Mouse (Mus musculus): ENCODE results near the gene Vps35.

The Vps35 gene

GRCm38 (mm10) chr8:85299434-85300077 lies at the start of gene Vps35, which contains the start of gene Orc6:
Vps35 (minus strand) TSS chr8:85299802.
Orc6 (plus strand) TSS chr8:85299632.
- DNase-seq (ENCODE audit: low spot score in 2 of 2), result peak; percentile 94 to 95

- DNase-seq (ENCODE audit: low spot score in 2 of 2), result no peak
Measured at GRCm38 (mm10) chr8:85339871-85340573, 40.4 kb upstream of the Vps35 start.

GRCm38 (mm10) chr8:85337681-85338080 lies 38.1 kb upstream of the Vps35 start:
- DNase-seq (ENCODE audit: low spot score in 2 of 2), result no peak

- no peak for DNase-seq (ENCODE audit: low spot score in 2 of 2)
Measured at GRCm38 (mm10) chr8:85336211-85336933, 36.8 kb upstream of the Vps35 start.

- no peak for DNase-seq (ENCODE audit: low spot score in 2 of 2)
Measured at GRCm38 (mm10) chr8:85335105-85335504, 35.5 kb upstream of the Vps35 start.

- no peak for DNase-seq (ENCODE audit: low spot score in 2 of 2)
Measured at GRCm38 (mm10) chr8:85329506-85329905, 29.9 kb upstream of the Vps35 start.

- DNase-seq (ENCODE audit: low spot score in 2 of 2), result no peak
Measured at GRCm38 (mm10) chr8:85327036-85327435, 27.4 kb upstream of the Vps35 start.

GRCm38 (mm10) chr8:85323084-85323483 lies 23.5 kb upstream of the Vps35 start:
- no peak for DNase-seq (ENCODE audit: low spot score in 2 of 2)

GRCm38 (mm10) chr8:85321981-85322380 lies 22.4 kb upstream of the Vps35 start:
- DNase-seq (ENCODE audit: low spot score in 2 of 2), result no peak

GRCm38 (mm10) chr8:85318534-85318933 lies 18.9 kb upstream of the Vps35 start:
- DNase-seq (ENCODE audit: low spot score in 2 of 2), result no peak

- no peak for DNase-seq (ENCODE audit: low spot score in 2 of 2)
Measured at GRCm38 (mm10) chr8:85313036-85313435, 13.4 kb upstream of the Vps35 start.

GRCm38 (mm10) chr8:85311743-85312142 lies 12.1 kb upstream of the Vps35 start:
- no peak for DNase-seq (ENCODE audit: low spot score in 2 of 2)

GRCm38 (mm10) chr8:85308564-85308963 lies 9.0 kb upstream of the Vps35 start:
- no peak for DNase-seq (ENCODE audit: low spot score in 2 of 2)

- peak in 1 of 2 experiments; percentile 7 for DNase-seq (ENCODE audit: low spot score in 2 of 2)
Measured at GRCm38 (mm10) chr8:85303531-85303930, 3.9 kb upstream of the Vps35 start.

GRCm38 (mm10) chr8:85302931-85303330 lies 3.3 kb upstream of the Vps35 start:
- DNase-seq (ENCODE audit: low spot score in 2 of 2), result no peak

- DNase-seq (ENCODE audit: low spot score in 2 of 2), result no peak
Measured at GRCm38 (mm10) chr8:85301941-85302340, 2.3 kb upstream of the Vps35 start.

GRCm38 (mm10) chr8:85298600-85299433 lies 785 bp downstream of the Vps35 start:
- no peak for DNase-seq (ENCODE audit: low spot score in 2 of 2)

- DNase-seq (ENCODE audit: low spot score in 2 of 2), result no peak
Measured at GRCm38 (mm10) chr8:85286846-85287245, 12.8 kb downstream of the Vps35 start.

GRCm38 (mm10) chr8:85227297-85227696 lies 72.3 kb downstream of the Vps35 start:
- no peak for DNase-seq (ENCODE audit: low spot score in 2 of 2)

- DNase-seq (ENCODE audit: low spot score in 2 of 2), result no peak
Measured at GRCm38 (mm10) chr8:85225688-85226087, 73.9 kb downstream of the Vps35 start, which contains the start of gene Olfr371. Olfr371 (plus strand) TSS chr8:85225988.

- no peak for DNase-seq (ENCODE audit: low spot score in 2 of 2)
Measured at GRCm38 (mm10) chr8:85220992-85221391, 78.6 kb downstream of the Vps35 start.

- DNase-seq (ENCODE audit: low spot score in 2 of 2), result peak in 1 of 2 experiments; percentile 3
Measured at GRCm38 (mm10) chr8:85220220-85220619, 79.4 kb downstream of the Vps35 start.
